Mouse (Mus musculus): Measurements from ENCODE around the gene Klk1. TPM values are rescaled to one million over a fixed set of nuclear protein-coding genes. Genes with fewer than 3 reads are reported as not detected.

Klk1 gene
- polyA plus RNA-seq, 1 experiment, result not detected

Other genes starting within 250 kb of the Klk1 start
- gene Klk1b9, start 249.3 kb upstream of the Klk1 start, polyA plus RNA-seq (2012; fragmentation: generic; extraction: Trizol), result not detected
- gene Klk1b11, start 229.5 kb upstream of the Klk1 start, polyA plus RNA-seq (2012; fragmentation: generic; extraction: Trizol), result not detected
- 0.32 TPM for gene Klk1b26, start 213.2 kb upstream of the Klk1 start, polyA plus RNA-seq (2012; fragmentation: generic; extraction: Trizol)
- 0.11 TPM for gene Klk1b27, start 173.1 kb upstream of the Klk1 start, polyA plus RNA-seq (2012; fragmentation: generic; extraction: Trizol)
- gene Klk1b21, start 123.0 kb upstream of the Klk1 start, polyA plus RNA-seq (2012; fragmentation: generic; extraction: Trizol), result not detected
- gene Klk1b22, start 112.7 kb upstream of the Klk1 start, polyA plus RNA-seq (2012; fragmentation: generic; extraction: Trizol), result 1.1 TPM
- gene Klk1b16, start 88.6 kb upstream of the Klk1 start, polyA plus RNA-seq (2012; fragmentation: generic; extraction: Trizol), result not detected
- not detected for gene Klk1b24, start 37.1 kb upstream of the Klk1 start, polyA plus RNA-seq (2012; fragmentation: generic; extraction: Trizol)
- not detected for gene Klk1b3, start 27.2 kb upstream of the Klk1 start, polyA plus RNA-seq (2012; fragmentation: generic; extraction: Trizol)
- not detected for gene Klk1b4, start 17.9 kb upstream of the Klk1 start, polyA plus RNA-seq (2012; fragmentation: generic; extraction: Trizol)
- gene Klk1b5, start 9.4 kb upstream of the Klk1 start, polyA plus RNA-seq (2012; fragmentation: generic; extraction: Trizol), result not detected
- not detected for gene Gm36864, start 10.8 kb downstream of the Klk1 start, polyA plus RNA-seq (2012; fragmentation: generic; extraction: Trizol)
- 0.62 TPM for gene 1700028J19Rik, start 21.3 kb downstream of the Klk1 start, polyA plus RNA-seq (2012; fragmentation: generic; extraction: Trizol)
- 40.9 TPM for gene 2410002F23Rik, start 21.4 kb downstream of the Klk1 start, polyA plus RNA-seq (2012; fragmentation: generic; extraction: Trizol)
- gene Acp4, start 32.0 kb downstream of the Klk1 start, polyA plus RNA-seq (2012; fragmentation: generic; extraction: Trizol), result 0.06 TPM
- gene Gm15517, start 36.1 kb downstream of the Klk1 start, polyA plus RNA-seq (2012; fragmentation: generic; extraction: Trizol), result not detected
- 0.60 TPM for gene Clec11a, start 81.5 kb downstream of the Klk1 start, polyA plus RNA-seq (2012; fragmentation: generic; extraction: Trizol)
- 0.10 TPM for gene Shank1, start 84.9 kb downstream of the Klk1 start, polyA plus RNA-seq (2012; fragmentation: generic; extraction: Trizol)
- not detected for gene Syt3, start 158.7 kb downstream of the Klk1 start, polyA plus RNA-seq (2012; fragmentation: generic; extraction: Trizol)
- not detected for gene 1700008O03Rik, start 160.5 kb downstream of the Klk1 start, polyA plus RNA-seq (2012; fragmentation: generic; extraction: Trizol)
- gene Lrrc4b, start 203.7 kb downstream of the Klk1 start, polyA plus RNA-seq (2012; fragmentation: generic; extraction: Trizol), result not detected
- not detected for gene Aspdh, start 240.0 kb downstream of the Klk1 start, polyA plus RNA-seq (2012; fragmentation: generic; extraction: Trizol)
- 233 TPM for gene Josd2, start 242.6 kb downstream of the Klk1 start, polyA plus RNA-seq (2012; fragmentation: generic; extraction: Trizol)

Measured in myocyte (in vitro differentiated cells).